Mouse (Mus musculus): ENCODE data around the gene Plekho1.

Plekho1 gene

GRCm38 (mm10) chr3:96008463-96008862 is 12.7 kb upstream of the Plekho1 start:
- no peak for DNase-seq (ENCODE audit: low read depth, low spot score)

GRCm38 (mm10) chr3:96001560-96001959 is 5.8 kb upstream of the Plekho1 start:
- no peak for DNase-seq (ENCODE audit: low read depth, low spot score)

GRCm38 (mm10) chr3:96000921-96001501 is 5.2 kb upstream of the Plekho1 start:
- no peak for DNase-seq (ENCODE audit: low read depth, low spot score)

- DNase-seq (ENCODE audit: low read depth, low spot score), result no peak
Measured at GRCm38 (mm10) chr3:96000080-96000632, 4.4 kb upstream of the Plekho1 start.

GRCm38 (mm10) chr3:95999308-96000079 is 3.7 kb upstream of the Plekho1 start:
- no peak for DNase-seq (ENCODE audit: low read depth, low spot score)

- DNase-seq (ENCODE audit: low read depth, low spot score), result peak; percentile 37
Measured at GRCm38 (mm10) chr3:95997203-95997721, 1.5 kb upstream of the Plekho1 start.

- DNase-seq (ENCODE audit: low read depth, low spot score), result no peak
Measured at GRCm38 (mm10) chr3:95996451-95997073, 761 bp upstream of the Plekho1 start.

- no peak for DNase-seq (ENCODE audit: low read depth, low spot score)
Measured at GRCm38 (mm10) chr3:95994975-95995801, 613 bp downstream of the Plekho1 start.

- no peak for DNase-seq (ENCODE audit: low read depth, low spot score)
Measured at GRCm38 (mm10) chr3:95994381-95994846, 1.4 kb downstream of the Plekho1 start.

GRCm38 (mm10) chr3:95993881-95994280 is 1.9 kb downstream of the Plekho1 start:
- DNase-seq (ENCODE audit: low read depth, low spot score), result no peak

GRCm38 (mm10) chr3:95992990-95993603 is 2.7 kb downstream of the Plekho1 start:
- DNase-seq (ENCODE audit: low read depth, low spot score), result no peak

- DNase-seq (ENCODE audit: low read depth, low spot score), result no peak
Measured at GRCm38 (mm10) chr3:95990413-95990941, 5.3 kb downstream of the Plekho1 start.

GRCm38 (mm10) chr3:95988969-95989368 is 6.8 kb downstream of the Plekho1 start:
- DNase-seq (ENCODE audit: low read depth, low spot score), result no peak

GRCm38 (mm10) chr3:95988138-95988537 is 7.7 kb downstream of the Plekho1 start:
- no peak for DNase-seq (ENCODE audit: low read depth, low spot score)

- peak; percentile 31 for DNase-seq (ENCODE audit: low read depth, low spot score)
Measured at GRCm38 (mm10) chr3:95987386-95988110, 8.3 kb downstream of the Plekho1 start.

- DNase-seq (ENCODE audit: low read depth, low spot score), result peak; percentile 53
Measured at GRCm38 (mm10) chr3:95986984-95987383, 8.8 kb downstream of the Plekho1 start.

GRCm38 (mm10) chr3:95986001-95986622 is 9.7 kb downstream of the Plekho1 start:
- DNase-seq (ENCODE audit: low read depth, low spot score), result peak; percentile 79

- DNase-seq (ENCODE audit: low read depth, low spot score), result no peak
Measured at GRCm38 (mm10) chr3:95985209-95986000, 10.4 kb downstream of the Plekho1 start.

GRCm38 (mm10) chr3:95982129-95982528 is 13.7 kb downstream of the Plekho1 start:
- no peak for DNase-seq (ENCODE audit: low read depth, low spot score)

All from CD4-positive, CD25-positive, alpha-beta regulatory T cell, adult 2 months (primary cell).